Mouse (Mus musculus) heart, adult 2 months (tissue): ENCODE data around the gene Srsf7.

Experiments used
- CTCF ChIP-seq: fragments of 200-600 bp; IDR thresholded peaks from 2 replicates; pipeline ENCODE4 v1.8.1; 2022; ENCODE audit warnings: antibody characterized with exemption, mild to moderate bottlenecking, moderate library complexity
- POLR2A ChIP-seq: fragments of 200-500 bp; IDR thresholded peaks from 2 replicates; pipeline ENCODE4 v1.6.1; 2011; ENCODE audit warnings: mild to moderate bottlenecking, low read depth, low read length, control low read depth; ENCODE audit not compliant: insufficient read depth

DNA sequence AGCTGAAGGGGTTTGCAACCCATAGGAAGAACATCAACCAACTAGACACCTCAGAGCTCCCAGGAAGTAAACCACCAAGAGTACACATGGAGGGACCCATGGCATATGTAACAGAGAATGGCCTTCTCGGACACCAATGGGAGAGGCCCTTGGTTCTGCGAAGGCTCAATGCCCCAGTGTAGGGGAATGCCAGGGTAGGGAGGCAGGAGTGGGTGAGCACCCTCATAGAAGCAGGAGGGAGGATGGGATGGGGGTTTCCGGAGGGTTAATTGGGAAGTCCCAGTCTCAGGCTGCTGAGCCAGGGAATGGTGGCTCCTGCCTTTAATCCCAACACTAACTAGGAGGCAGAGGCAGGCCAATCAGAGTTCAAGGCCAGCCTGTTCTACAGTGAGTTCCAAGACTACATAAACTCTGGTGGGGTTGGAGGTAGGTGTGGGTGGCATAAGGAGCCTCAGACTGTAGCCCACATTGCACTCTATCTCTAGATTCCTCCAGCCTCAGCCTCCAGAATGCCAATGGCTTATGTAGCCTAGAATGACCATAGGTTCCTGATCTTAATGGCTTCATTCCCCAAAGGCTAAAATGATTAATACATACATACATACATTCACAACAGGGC lies 7.8 kb downstream of the Srsf7 start:
- TF ChIP-seq CTCF (no peak), POLR2A (no peak)
